Mouse (Mus musculus): ENCODE measurements around the gene Mrps18a. TPM values are rescaled to one million over a fixed set of nuclear protein-coding genes. Genes with fewer than 3 reads are reported as not detected.

Gene Mrps18a
- total RNA-seq, 2 experiments from 2014 or later, result 86.2 to 99.1 TPM

DNA sequence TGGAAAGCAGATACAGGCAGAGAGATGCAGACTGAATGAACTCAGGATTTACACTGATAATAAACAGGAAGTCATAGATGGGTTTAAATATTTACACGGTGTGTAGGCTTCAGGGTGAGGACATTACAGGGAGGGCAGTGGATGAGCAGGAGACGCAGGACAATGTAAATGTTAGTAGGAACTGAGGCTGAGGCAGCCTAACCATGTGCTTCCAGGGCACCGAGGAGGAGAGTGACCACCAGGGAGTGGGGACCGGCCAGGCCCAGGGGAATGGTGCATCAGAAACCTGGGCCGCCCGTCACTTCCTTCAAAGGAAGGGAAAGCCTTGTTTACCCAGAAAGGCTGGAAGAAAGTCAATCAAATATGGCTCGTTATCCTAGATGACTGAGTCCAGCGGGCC is 12.3 kb upstream of the Mrps18a start:
- DNase-seq (ENCODE audit: low spot score), result no peak

GRCm38 (mm10) chr17:46101906-46102305 is 8.9 kb upstream of the Mrps18a start:
- DNase-seq (ENCODE audit: low spot score), result no peak

GRCm38 (mm10) chr17:46102608-46103159 is 8.1 kb upstream of the Mrps18a start:
- DNase-seq (ENCODE audit: low spot score), result no peak

DNA sequence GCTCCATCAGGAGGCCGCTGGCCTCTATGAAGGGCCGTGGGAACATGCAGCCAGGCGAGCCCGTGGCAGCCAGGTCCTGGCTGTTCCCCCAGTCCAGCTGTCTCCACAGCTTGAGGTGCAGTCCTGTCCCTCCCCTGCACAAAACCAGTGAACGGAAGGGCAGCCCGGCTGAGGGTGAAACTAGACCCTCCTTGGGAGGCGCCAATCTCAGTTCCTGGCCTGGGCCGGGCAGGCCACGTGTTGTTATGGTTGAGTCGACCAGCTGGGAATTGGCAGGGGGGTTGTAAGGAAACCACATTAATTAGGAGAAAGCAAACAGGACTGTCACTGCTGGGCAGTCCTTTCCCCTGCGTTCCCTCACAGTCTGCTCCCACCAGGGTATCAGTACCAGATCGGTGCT is 6.3 kb upstream of the Mrps18a start:
- peak; percentile 85 for DNase-seq (ENCODE audit: low spot score)

DNA sequence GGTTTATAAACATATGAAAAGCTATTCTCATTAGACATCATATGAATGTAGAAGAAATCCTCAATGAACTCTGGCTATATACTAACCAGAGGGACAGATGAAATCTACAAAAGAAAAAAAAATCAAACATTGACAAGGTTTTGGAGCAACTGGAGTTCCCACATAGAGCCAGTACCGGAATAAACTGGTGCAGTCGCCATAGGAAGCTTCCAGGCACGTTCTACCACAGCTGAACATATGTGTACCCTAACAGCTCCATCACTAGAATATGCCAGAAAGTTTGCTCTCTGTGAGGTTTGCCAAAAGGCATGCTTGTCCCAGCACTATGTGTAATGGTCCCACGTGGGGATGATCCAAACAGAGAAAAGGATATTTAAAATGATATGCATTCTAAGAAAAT is 2.5 kb upstream of the Mrps18a start:
- DNase-seq (ENCODE audit: low spot score), result no peak

DNA sequence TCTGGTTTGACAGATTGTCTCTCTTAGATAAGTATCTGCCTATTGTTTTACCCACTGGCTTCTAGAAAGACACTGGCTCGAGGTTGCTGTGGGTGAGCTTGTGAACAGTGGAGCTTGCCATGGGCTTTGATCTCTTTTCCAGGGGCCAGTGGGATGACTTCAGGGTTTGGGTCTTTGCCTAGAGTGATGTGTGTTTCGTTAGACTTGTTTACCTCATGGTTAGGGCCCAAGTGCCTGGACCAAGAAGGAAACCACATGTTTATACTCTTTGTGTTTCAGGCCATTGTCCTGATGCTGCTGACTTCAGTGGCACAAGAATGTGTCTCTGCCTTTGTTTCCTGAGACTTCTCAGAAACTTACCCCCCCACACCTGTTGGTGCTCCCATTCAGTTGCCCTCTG is 4.7 kb downstream of the Mrps18a start:
- DNase-seq (ENCODE audit: low spot score), result no peak

- DNase-seq (ENCODE audit: low spot score), result no peak
These were observed 5.4 kb downstream of the Mrps18a start for GRCm38 (mm10) chr17:46116138-46116537.

- no peak for DNase-seq (ENCODE audit: low spot score)
These were observed 6.1 kb downstream of the Mrps18a start for GRCm38 (mm10) chr17:46116881-46117280.

- DNase-seq (ENCODE audit: low spot score), result peak; percentile 53
These were observed 7.0 kb downstream of the Mrps18a start for GRCm38 (mm10) chr17:46117623-46118422.

DNA sequence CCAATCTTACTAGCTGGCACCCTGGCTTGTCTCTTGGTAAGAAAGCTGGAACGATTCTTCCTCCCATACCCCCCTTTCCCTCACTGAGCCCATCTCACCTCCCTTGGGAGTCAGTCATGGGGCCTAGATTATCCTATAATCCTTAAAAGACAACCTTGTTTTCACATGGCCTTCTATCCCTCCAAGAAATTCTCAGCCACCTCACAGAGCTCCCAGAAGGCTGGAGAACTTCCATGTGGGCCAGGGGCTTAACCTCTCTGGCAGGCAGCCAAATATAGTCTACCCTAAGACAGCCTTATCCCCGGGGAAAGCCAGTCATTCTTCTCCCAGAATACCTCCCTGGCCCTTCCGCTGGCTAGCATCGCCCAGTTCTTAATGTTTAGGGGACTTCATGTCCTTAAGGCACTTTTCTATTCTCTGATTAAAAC is 7.7 kb downstream of the Mrps18a start:
- no peak for DNase-seq (ENCODE audit: low spot score)

- DNase-seq (ENCODE audit: low spot score), result no peak
These were observed 8.9 kb downstream of the Mrps18a start for GRCm38 (mm10) chr17:46119641-46120040.

DNA sequence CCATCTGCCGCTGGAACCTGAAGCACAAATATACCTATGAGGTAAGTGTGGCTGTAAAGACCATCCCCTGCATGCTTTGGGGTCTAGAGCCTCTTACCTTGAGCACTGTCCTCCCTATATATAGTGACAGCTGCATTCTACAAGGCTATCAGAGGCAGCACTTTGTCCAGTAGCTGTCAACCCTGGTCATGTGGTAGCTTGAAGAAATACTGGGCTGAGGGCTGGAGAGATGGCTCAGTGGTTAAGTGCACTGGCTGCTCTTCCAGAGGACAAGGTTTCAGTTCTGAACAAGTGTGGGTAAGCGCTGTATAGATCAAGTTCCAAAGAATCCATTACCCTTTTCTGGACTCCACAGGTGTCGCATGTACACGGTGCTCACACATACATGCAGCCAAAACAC is 12.0 kb downstream of the Mrps18a start:
- DNase-seq (ENCODE audit: low spot score), result no peak

- DNase-seq (ENCODE audit: low spot score), result no peak
These were observed 12.5 kb downstream of the Mrps18a start for GRCm38 (mm10) chr17:46123285-46123684.

DNA sequence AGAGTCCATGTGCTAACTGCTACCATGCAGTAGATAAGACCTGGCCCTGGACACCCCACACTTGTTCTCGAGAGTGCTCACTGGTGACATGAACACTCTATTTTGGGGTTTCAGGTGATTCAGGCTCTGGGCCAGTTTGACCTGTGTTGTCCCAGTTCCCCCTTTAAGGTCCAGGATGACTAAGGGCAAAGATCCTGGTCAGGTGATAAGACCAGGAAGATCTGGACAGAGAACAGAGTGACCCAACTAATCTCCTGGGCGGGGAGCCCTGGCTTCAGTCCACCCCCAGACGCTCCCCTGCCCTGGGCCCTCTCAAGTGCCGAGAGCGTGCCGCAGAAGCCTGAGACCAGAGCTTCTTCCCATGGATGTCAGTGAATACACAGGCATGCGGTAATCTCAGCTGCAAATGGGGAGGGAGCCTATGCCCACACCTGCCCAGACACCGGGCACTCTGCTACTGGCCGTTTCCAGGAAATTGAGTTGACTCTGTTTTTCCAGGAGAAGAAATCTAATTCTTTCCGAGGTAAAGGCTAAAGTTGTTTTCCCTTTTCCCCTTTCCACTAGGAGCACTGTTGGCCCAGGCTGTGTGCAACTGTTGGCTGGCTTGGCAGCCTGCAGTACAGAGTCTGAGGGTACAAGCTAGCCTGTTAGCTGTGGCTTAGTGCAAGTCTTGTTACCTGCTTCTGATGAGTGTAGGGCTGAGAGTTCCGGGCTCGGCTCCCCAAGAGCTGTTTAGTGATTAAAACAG is 13.3 kb downstream of the Mrps18a start:
- DNase-seq (ENCODE audit: low spot score), result peak; percentile 68

GRCm38 (mm10) chr17:46126608-46127007 is 15.8 kb downstream of the Mrps18a start:
- DNase-seq (ENCODE audit: low spot score), result no peak

DNA sequence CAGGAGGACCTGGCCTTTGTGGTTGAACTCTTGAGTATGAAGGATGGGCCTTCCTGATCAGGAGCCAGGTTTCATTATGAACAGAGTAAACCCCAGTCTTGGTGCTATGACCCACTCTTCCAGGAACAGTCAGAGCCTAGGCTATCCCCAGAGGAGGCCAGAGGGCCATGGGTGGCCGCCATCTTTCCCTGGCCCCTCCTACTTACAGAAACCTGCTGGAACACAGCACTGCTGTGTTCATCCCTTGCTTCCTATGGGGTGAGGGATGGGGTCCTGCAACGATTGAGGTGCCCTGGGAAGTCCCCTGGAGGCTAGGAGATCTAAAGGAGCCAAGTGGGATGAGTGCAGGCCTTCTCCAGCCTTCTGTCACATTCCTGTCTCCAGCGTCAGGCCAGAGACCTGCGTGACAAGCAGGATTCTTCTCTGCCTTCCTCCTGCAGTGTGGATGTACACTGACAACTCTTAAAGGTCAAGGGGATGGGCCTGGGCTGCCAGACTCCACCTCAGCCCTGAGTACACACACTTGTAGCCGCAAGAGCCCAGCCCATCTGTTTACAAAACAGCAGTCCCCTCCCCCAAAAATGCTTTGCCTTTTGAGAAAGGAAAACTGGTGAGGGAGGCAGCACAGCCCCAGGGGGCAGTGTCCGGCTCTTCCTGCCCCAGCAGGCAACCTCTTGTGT is 17.2 kb downstream of the Mrps18a start:
- no peak for DNase-seq (ENCODE audit: low spot score)

DNA sequence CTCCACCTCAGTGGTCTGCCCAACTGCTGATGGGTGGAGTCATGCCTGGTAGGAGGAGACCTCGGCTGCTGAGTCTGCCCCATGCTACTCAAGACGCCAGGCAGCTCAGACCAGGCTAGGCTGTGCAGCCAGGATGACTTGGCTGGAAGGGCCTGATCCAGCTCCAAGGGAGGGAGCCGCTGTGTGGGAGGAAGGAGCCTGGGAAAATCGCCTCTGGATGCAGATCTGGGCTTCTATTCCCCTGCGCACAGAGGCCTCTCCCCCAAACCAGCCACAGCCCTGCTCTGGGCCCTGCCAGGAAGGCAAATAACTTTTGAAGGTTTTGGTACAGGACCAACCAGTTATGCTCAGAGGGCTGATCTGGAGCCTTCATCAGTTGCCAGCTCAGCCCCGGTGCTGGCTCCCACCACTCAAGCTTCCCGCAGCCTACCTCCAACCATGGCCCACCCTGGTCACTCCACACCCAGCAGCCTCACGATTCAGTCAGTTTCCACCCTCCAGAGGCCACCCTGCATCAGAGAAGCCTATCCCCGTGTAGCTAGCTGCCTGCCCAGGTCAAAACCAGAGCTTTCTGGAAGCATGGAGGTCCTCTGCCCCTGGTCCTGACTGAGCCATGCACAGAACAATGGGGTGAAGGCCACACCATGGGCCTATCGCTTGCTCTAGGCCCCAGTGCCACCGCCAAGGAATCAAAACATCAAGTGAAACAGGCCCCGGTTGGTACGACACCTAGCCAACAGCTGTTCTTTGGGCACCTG is 19.1 kb downstream of the Mrps18a start:
- peak; percentile 72 for DNase-seq (ENCODE audit: low spot score)

DNA sequence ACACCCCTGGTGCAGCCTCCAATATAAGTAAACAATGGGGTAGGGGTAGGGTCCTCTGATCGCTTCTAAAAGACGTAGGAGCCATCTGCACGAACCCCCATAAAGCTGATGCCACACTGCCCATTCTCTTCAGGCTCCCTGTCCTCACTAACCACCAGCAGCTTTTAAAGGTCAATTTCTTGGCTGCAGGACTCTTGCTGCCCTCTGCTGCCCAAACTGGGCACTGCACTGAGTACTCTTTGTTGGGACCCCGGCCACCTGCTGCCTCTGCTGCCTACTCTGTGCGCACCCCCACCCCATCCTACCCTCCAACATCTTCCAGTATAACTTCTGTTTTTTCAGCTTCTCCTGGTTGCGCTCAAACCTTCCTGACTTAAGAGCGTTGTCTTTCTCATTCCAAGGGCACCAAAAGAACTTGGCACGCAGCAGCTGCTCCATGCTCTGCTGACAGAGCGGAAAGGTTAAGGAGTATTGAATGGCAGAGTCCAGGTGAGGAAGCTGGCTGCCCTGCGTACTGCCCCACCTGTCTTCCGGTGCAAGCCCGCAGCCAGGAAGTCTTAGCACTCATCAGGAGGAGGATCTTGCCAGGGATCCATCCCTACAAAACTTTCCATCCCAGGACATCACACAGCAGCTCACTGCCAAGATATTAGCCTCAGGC is 21.4 kb downstream of the Mrps18a start:
- peak; percentile 83 for DNase-seq (ENCODE audit: low spot score)

- DNase-seq (ENCODE audit: low spot score), result no peak
These were observed 22.1 kb downstream of the Mrps18a start for GRCm38 (mm10) chr17:46132862-46133261.

DNA sequence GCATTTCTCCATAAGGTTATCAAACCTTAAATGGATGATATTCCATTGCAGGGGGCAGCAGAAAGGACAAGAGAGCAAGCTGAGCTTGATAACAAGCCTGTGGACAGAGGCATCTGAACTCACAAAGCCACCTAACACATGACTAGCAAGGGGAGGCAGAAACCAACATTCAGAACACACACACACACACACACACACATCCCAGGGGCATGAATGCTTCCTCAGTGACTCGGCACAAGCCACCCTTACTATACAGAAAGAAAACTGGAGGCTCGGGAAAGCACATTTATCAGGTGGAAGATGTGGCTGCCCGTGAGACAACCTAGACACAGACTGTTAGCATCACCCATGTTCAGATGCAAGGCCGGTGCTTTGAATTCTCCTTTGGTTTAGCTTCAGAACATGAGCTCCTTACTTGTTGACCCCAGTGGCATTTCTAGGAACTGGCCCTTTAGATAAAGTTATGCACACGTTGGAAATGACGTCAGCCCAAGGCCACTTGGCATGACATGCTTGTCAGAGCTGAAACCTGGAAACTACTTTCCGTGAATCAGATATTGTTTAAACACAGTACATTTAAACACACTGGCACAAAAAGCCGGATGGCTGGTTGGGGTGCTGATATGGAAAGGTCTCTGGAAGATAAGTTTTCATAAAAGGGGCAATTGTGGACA is 27.9 kb downstream of the Mrps18a start:
- no peak for DNase-seq (ENCODE audit: low spot score)

All from gastrocnemius, adult 18-20 months (tissue).